Mouse (Mus musculus) right cerebral cortex, postnatal 10 days (tissue): Measurements from ENCODE around the gene Trmt10c.
"Not testable (repeated sequence)": the region's sequence is repeated elsewhere in the genome, so short reads cannot be mapped to it uniquely, and the experiment has no call there.

Experiments
- DNase-seq, 2 experiments: peaks; one replicate each; pipeline ENCODE4 v3.0.0; 2021; ENCODE audit warnings: low spot score in 2 of 2

The Trmt10c gene

DNA sequence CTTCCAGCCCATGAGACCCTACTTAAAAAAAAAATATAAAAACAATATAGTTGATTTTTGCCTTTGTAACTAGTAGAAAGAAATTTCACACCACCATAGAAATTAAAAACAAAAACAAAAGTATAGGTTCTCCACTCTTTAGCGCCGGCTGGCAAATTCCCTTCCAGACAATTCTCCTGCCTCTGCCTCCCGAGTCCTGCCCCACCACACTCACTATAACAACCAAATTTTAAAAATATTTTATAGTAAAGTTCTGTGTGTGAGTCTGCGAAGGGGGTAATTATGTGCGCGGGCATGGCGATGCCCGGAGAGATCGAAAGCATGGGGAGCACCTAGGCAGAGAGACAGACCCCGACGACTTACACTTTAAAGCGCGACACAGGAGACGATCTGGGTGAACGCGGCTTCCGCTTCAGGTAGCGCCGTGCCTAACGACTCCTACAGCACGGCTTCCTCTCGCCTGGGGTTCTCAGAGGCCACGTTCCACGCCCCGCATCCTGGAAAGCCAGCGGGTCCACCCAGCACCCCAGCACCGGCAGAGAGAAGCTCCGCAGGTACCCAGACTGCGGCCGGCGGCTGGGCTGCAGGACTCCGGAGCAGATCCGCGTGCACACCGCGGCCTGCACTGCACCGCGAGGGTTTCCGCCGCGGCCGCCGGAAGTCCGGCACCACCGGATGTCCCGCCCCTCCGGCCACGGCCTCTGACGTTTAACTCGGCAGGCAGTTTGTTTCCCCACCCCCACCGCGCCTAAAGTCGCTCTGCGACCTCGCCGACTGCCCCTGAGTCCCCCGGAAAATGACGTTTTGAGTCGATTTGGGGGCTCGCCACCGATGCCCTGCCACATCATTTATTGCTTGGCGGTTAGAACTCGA lies at the start of gene Trmt10c:
Gene Trmt10c, minus strand, starts transcription at position 682 of the 873 bp plus-strand sequence.
- DNase-seq: peak; percentile 95 to 96

DNA sequence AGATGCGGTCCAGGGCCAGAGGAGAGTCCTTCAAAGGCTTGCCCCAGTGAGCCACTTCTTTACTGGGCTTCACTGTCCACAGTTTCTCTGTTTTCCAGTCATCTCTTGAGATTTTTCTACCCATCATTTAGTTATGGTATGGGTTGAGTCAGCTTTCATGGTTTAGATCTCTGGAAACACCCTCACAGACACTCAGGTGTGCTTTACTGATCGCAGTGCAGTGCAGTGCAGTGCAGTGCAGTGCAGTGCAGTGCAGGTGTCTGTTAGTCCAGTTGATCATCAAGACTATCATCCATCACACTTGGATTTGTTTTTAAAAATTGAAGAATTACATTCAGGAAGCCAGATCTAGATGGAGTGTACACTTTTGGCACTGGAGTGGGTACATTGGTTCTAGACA lies 48.7 kb upstream of the Trmt10c start:
- DNase-seq: no peak

DNA sequence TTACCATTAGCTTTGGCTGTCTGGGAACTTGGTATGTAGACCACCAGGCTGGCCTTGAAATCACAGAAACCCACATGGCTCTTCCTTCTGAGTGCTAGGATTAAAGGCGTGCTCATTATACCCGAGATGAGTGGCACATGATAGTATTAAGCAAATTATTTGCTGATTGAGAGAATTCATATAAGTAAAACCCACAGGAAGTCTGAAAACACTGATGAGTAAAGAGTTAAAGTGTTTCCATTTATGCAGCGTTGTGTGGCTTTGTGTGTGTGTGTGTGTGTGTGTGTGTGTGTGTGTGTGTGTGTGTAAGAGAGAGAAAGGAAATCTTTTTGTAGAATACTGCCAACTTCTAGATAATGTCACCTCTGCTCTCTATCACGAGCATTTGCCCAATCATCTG lies 44.1 kb upstream of the Trmt10c start:
- no peak for DNase-seq

DNA sequence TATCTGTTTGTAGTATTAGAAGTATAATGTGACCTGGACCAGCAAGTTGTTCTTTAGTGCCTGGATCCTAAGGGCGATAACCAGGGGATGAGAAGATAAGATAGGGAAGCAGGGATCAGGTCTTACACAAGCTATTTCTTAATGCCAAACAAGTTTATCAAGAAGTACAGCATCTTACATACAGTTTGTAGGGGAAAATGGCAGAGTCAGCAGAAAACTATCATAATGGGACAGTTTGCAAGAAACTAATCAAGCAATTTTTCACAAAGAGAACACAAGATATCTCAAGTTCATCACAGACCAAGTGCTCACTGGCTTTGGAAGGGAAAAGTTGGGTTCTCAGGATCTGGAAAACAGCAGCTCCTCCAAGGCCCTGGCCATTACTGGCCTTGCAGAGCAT lies 41.8 kb upstream of the Trmt10c start:
- no peak for DNase-seq

DNA sequence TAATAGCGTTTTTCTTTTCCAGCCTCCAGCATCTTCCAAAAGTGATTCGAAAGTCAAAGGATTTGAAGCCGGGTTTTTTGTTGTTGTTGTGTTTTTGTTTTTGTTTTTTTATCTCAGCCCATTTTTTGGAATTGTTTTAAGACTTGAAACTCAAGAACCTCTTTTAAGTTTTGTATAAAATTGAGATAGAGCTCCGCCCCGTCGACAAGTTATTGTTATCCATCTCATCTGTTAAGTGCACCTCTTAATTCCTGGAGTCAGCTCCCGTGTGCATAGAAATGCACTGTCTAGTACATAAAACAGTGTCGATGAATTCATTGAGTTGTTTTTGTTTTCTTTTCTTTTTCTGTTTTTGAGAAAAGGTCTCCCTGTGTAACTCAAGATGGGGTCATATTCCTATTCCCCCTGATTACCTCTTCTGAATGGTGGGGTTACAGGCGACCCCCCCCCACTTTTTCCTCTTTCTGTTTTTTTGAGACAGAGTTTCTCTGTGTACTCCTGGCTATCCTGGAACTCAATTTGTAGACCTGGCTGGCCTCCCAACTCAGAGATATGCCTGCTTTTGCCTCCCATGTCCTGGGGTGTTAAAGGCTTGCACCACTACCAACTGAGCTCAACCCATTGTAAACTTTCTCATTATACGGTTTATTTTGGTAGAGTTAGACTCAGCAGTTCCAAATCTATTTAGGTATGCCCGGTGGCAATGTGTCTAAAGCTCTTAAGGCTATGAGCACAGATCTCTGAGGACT lies 38.7 kb upstream of the Trmt10c start:
- no peak for DNase-seq

DNA sequence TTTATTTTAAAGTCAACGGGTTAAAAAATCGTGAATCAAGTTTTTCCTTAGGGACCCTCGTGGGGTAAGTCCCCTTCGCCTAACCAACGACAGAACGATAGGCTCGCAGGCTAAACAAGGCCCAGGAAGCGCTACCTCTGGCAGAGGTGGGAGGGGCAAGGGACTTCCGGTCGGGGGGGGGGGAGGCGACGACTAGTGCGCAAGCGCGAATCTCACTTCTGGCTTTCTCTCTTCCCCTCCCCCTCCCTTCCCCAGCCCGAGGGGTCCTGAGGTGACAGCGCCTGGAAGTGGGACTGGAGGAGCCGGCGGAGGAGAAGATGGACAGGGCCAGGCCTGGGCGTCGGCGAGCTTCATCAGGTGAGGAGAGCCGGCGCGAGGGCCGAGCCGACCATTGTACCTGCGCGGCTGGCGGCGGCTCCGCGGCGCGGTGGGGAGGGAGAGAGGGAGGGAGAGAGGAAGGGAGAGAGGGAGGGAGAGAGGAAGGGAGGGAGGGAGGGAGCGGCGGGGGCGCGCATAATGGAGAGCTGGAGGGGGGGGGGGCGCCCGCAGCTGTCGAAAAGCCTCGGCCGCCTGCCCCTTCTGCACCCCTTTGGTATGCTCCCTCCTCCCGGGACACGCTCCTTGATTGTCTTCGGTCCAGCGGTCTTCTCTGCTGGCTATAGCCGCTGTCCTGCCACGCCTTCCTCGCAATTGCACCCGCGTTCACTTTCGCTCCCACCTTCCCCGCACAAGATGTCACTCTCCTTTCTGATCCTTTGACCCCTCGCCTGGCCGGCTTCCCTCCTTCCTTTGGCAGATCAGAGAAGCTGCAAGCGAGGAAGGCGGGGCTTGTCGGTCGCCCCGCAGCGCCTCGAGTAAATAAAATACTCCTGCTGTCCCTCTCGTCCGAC lies 37.8 kb upstream of the Trmt10c start:
- DNase-seq: peak; percentile 89 to 90

DNA sequence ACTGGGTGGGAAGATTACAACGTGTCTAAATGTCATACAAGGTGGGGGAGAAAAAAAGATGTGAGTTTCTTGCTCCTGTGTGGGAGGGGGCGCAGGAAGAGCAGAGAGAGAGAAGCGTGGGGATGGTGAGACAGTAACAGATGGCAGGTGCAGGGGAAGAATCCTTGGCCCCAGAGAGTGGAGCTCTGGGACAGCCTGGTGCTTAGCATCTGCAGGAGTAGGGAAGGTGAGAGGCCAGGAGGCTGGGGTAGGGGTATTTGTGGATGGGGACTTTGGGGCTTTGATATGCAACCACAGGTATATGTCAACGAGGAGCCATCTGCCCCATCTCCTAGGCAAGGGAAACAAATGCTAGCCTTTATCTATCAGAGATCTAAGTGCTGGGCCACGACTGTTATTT lies 36.9 kb upstream of the Trmt10c start:
- DNase-seq: no peak

DNA sequence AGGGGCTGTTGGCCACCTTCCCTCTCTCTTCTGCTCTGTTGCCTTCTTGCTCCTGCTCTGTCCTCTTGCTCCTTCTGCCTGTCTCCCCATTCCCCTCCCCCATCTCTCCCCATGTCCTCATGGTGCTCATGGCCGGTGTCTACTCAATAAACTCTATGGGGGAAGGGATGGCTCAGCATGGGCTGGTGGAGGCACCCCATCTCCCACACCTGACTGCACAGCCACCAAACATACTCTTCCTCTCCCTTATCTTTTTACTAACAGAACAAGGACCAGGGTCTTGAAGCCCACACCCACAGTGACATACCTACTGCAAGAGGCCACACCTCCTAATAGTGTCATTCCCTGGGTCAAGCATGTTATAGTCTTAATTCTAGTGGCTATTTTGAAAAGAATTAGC lies 36.5 kb upstream of the Trmt10c start:
- no peak for DNase-seq

DNA sequence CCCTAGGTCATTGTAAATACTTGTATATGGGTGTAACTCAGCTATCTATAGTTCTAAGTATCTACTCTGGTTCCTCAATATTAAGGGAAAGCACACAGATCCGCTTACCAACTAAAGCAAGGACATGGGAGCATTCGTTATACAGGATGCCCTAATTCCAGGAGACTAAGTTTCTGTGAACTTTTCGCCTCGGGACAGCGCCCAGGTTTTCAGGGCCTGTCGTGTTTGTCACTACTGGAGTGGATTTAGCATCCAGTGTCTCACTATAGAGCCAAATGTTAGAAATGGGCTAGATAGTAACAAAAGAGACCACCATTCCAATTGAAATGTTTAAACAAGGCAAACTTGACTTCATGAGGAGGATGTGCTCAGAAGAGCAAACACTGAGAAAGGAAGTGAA lies 35.5 kb upstream of the Trmt10c start:
- DNase-seq: not testable (repeated sequence)

DNA sequence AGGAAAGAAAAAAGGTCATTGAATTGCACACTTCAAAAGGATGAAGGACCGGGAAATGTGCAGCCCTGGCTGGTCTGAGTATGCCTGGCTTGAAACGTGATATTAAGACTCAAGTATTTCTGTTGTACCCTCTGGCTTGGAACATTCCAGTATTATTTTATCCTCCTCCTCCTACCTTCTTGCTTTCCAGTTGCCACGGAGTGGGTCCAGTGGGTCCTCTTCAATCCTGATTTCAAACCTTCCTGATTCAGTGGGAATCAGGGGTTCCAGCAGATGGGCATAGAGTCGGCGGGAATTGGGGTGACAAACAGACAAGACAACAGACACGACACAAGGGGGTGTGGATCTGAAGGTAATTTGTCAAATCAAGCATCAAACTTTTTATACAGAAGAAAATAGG lies 34.9 kb upstream of the Trmt10c start:
- no peak for DNase-seq

DNA sequence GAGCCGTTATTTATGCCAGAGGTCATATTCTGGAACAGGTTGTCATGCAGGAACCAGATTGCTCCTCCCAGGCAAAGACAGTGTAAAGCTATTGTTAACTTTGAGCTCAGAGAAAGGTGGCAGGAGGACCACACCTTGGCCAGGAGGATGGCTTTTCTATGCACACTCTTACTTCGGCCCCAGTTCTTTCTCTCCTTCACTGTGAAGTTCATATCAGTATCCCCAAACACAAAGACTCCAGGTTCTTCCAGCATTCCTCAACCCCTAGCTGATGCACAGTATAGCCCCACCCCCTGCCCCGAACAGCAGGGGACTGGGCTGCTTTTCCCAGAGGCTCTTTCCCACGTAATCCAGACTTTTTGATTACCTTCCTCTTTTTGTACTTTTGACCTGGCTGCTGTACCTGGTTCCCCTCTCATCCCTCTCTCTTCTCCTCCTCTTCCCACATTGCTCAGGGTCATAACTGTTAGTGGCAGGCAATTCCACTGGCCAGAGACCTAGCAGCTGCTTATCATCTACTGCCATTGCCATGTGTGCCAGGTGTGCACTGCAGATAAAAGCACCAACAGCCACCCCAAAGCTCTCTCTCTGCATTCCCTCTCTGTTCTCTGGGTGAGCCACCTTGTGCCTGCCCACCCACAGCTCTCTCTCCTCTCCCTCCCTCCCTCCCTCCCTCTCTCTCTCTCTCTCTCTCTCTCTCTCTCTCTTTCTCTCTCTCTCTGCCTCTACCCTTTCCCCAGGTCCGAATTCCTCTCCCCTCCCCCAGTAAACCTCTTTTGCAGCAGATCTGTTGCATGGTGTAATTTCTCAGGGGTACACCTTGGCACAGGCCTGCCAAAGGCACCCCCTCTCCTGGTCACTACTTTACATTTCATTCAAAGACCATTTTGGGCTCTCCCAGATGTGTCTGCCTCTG lies 34.0 kb upstream of the Trmt10c start:
- DNase-seq: no peak

DNA sequence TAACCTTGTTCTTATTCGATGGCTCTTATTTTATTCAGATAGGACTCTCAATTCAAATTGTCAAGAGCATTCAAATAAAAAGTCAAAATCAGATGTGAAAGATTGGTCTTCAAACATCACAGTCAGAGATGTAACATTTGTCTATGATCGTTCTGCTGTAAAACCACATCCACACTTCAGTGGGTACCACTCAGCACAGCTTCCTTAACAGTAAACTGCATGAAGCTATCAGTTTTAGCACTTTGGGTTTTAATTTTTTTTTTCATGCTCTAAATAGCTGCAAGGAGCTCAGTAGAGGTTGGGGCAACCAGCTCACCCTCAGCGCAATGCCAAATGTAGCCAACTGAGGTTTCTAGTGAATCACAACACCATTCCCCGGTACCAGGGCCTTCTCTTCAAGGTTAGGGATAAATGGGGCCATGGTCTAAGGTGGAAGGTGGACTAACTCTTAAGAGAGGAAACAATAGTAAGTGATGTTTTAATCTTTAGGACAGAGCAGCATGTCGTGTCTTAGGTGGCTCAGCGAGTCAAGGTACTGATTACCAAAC lies 31.0 kb upstream of the Trmt10c start:
- DNase-seq: no peak

DNA sequence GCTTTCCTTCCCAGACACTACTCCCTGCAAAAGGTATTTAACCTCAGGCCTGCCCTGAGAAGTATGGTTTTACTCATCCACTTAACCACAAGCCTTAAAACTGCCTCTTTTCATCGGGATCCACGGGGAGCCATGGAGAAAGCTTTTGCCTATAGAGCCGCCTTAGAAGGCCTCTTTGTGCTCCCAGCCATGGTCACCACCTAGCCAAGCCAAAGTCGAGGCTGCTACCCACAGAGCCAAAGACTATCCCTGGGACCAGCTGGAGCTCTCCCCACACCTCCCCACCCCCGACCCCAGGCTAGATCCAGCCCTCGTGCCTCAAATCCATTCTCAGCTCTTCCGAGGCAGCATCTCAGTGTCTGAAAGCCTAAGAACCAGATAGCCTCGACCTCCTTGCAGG lies 28.5 kb upstream of the Trmt10c start:
- no peak for DNase-seq

DNA sequence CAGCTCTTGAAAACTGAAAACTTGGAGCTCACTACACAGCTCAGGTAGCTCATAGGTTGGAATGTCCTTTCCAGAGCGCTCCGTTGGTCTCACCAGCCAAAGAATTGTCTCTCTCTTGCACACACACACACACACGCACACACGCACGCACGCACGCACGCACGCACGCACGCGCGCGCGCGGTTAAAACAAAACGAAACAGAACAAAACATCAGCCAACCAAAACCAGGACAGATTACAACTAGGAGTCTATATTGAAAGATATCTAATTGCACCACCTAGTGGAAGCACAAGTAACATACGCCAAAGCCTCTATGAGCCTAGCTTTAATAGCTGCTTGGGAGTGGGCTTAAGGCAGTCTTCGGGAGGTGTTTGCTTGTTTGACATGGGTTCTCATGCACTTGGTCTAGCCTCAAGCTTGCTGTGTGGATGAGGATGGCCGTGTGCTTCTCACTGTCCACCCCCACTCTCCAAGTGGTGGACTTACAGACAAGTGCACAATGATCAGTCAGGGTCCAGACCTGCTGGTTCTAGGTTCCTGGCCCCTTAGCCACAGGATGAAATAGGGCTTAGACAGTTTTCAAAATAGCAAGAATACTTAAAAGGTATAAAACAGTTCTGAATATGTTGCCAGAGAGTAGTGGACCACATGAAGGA lies 26.8 kb upstream of the Trmt10c start:
- peak; percentile 77 to 83 for DNase-seq

DNA sequence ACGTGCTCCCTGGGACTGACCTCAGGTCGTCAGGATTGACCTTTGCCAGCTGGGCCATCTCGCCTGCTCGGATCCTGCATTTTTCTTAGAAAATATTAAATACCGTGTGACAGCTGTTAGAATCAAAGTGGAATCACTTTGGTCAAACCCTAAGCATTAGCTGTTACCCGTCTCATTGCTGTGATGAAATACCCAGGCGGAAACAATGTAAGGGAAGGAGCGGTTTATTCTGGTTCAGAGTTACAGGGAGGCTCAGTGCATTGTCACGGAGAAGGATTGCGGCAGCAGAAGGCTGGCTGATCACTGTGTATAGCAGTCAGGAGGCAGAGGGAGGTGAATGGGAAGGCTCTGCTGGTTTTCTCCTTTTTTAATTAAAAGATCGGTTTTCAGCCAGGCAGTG lies 25.4 kb upstream of the Trmt10c start:
- DNase-seq: no peak

DNA sequence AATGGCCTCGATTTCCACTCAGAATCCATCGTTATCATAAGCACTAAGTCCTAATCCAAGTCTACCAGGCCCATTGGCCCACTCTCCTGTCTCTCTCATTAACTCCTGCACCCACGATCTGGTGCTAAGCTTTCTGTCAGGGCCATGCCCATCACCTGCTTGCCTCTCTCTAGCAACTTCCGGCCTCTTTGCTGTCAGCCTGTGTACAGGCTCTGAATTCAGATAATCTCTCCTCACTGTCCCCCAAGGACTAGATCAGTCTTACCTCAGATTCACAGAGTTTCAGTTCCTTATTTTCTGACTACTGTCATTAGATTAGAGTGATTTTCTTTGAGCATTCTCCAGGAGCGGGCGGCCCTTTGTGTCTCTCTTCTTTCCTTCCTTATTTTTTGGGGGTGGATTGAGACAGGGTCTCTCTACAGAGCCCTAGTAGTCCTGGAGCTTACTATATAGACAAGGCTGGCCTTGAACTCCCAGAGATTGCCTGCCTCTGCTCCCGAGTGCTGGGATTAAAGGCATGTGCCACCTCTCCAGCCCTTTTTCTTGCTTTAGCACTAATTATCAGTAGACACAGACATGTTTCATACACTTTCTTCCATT lies 24.5 kb upstream of the Trmt10c start:
- DNase-seq: no peak

DNA sequence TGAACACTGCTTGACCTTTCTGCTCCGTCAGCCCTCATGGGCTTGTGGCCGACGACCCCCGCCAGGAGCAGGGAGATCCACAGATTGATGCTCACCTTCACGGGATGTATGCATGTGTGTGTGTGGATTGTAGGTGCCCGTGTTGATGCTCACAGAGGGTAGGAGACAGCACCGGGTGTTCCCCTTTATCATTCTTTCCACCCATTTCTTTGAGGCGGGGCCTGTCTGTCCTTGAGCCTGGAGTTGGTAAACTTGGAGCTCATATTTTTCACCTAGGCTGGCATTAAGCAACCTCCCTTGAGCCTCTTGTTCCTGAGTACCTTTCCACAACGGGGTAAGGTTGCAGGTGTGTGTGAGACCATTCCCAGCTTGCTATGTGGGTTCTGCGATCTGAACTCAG lies 20.5 kb upstream of the Trmt10c start:
- no peak for DNase-seq

DNA sequence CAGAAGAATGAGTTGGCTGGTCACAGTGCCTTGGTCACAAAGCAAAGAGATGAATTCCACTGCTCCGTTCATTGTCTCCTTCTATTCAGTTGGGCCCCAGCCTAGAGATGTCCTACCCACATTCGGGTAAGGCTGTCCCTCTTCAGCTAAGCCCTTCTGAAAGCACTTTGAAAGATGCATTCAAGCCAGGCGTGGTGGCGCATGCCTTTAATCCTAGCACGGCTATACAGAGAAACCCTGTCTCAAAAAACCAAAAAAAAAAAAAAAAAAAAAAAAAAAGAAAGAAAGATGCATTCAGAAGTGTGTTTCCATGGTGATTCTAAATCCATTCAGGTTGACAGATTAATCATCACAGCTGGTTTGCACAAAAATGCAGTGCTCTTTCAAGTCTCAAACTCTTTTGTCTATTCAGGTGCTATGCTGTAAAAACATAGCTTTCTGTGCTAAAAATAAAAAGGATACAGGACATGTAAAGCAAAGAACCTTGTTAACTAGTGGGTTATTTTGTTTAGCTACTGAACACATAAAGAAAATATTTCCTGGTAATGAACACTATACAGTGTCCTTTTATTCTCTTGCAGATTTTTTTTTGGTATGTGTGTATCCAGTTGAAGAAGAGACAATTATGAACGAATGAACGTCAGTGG lies 19.4 kb upstream of the Trmt10c start:
- peak in 1 of 2 experiments; percentile 35 for DNase-seq

DNA sequence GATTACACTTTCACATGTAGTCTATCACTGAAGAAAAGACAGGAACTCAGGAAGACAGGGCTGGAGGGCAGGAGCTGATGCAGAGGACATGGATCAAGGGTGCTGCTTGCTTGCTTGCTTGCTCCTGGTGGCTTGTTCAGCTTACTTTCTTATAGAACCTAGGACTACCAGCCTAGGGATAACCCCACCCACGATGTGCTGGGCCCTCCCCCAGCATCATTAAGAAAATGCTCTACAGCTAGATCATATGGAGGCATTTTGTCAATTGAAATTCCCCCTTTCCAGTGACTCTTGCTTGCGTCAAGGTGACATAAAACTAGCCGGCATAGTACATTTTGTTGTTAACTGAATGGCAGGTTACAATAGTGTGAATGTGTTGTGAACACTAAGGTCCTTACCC lies 18.3 kb upstream of the Trmt10c start:
- DNase-seq: no peak
